Mouse (Mus musculus) adrenal gland, postnatal 10 days (tissue): Measurements from ENCODE around the gene Hoxd12. TPM values are rescaled to one million over a fixed set of nuclear protein-coding genes. Genes with fewer than 3 reads are reported as not detected.

Experiments used
- DNase-seq: peaks from one replicate; pipeline ENCODE4 v3.0.0; 2021; ENCODE audit warnings: mixed read lengths
- total RNA-seq, 2 experiments: library from RNA; stranded (reverse); gene quantifications; 2 replicates each; pipeline ENCODE4 v1.2.3; 2021

Hoxd12 gene
- total RNA-seq, 2 experiments from 2014 or later = not detected

DNA sequence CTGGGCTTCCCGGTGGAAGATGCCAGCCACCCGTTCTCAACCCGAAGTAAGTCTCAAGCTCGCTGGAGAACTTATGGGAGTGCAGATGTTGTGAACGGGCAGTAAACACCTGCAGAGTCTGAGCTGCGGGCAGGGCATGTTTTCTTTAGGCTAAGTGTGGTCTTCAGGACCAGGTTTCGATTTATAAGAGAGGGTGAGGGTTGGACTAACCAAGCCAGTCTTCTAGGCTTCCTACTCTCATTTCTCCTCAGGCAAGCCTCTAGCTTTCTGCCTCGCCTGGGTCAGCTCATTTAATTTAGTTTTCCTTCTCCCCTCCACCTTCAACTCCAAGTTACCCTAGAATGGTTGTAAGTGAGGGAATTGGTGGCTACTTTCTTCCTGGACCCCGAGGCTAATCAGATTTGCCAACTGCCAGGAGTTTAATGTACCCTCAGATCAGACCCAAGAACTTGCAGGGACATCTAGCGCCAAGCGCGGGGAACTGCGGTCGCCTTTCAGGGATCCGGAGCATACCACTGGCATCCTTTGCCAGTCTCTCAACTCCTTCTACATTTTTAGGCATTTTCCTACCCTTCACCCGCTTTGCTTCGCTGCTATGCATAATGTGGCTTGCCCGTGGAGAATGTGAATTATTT, 11.4 kb upstream of the Hoxd12 start:
- DNase-seq = peak; percentile 62

DNA sequence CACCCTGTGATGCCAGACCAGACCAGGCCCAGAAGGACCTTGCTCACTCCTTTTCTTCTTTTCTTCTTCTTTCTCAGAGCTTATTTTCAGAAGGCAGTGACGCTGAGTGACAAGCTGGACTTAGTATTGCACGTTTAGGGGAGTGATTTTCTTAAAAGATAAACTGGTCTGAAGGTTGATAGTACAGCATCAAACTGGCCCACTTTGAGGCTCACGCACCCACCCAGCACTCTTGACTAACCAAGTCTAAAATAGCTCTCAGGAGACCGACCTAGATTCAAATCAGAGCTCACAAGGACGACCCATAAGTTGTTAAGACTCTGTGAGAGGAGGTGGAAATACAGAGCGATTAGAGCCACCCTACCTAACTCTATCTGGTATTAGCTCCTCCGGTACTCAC, 8.4 kb upstream of the Hoxd12 start:
- DNase-seq = no peak

DNA sequence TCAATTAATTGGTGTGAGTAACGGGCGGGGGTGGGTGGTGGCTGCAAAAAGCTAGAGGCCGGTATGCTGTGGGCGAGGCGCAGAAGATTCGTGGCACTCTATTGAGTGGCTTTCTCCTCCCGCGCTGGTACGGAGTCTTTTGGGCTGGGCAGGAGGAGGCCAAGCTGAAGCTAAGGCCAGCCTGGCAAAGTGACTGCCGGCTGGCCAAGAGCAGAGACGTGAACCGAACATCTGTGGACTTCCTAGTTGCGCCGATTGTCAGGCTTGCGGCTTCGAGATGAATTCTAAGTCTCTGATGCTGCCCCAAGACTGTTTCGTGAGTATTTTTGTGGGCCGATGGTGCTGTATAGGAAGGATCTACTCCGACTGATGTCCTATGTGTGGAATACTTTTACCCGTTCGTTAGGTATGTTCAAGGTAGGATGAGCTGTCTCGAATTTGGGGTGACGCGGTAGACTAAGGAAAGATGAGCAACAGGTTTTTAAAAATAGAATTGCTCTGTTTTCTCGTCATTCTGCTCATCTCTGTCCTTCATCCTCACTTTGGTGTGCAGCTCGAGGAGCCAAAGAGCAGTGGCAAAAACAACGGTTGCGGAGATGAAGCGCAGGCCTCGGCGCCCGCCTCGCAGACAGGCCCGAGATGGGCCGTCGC, 7.5 kb upstream of the Hoxd12 start:
- no peak for DNase-seq

DNA sequence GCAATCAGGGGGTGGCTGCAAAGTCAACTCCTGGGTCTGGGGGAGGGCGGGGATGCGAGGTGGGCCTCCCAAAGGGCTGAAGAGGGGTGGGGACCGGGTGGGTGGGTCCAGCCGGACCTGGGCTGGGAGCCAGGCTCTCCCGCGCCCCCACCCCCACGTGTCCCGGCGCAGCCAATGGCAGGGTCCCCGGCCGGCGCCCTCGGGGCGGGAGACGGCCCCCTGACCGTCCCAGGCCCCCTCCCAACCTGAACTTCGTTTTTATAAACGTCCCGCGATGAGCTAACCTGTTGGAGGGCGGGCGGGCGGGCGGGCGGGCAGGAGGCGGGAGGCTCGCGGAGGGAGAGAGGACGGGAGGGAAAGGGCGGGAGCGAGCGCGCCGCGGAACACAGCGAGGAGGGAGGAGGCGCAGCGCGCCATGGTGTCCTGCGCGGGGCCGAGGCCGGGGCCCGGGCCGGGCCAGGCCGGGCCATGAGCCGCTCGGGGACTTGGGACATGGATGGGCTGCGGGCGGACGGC, 6.9 kb upstream of the Hoxd12 start, which contains the start of gene Hoxd13:
Hoxd13 (plus strand) TSS at position 469 of the 516 bp plus-strand sequence.
- DNase-seq = no peak

DNA sequence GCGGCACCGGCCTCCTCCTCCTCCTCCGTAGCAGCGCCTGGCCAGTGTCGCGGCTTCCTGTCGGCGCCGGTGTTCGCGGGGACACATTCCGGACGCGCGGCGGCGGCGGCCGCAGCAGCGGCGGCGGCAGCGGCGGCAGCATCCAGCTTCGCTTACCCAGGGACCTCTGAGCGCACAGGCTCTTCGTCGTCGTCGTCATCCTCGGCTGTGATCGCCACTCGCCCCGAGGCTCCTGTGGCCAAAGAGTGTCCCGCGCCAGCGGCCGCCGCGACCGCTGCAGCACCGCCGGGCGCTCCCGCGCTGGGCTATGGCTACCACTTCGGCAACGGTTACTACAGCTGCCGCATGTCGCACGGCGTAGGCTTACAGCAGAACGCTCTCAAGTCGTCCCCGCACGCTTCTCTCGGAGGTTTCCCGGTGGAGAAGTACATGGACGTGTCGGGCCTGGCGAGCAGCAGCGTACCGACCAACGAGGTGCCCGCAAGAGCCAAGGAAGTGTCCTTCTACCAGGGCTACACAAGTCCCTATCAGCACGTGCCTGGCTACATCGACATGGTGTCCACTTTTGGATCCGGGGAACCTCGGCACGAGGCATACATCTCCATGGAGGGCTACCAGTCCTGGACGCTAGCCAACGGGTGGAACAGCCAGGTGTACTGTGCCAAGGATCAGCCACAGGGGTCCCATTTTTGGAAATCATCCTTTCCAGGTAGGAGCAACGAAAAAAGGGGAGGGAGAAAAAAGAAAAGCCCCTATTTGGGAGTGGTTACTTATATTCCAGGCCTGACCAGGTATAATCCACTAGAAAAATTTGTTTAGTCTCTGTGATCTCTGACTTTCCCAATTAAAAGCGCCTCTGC, 6.2 kb upstream of the Hoxd12 start:
- no peak for DNase-seq

DNA sequence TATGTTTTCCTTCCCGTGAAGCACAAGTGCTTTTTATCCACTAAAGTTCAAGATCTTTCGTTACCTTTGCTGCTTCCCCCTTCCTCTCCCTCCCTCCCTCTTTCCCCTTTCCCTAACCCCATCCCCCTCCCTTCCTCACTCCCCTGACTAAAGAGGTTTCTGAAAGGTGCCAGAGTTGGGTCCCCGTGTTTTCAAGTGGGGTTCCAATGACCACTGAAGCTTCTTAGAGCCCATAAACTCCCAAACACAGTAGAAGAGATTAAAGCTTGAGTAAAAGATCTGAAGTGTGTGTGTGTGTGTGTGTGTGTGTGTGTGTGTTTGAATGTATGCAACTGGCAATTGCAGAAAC, 5.6 kb upstream of the Hoxd12 start:
- no peak for DNase-seq

DNA sequence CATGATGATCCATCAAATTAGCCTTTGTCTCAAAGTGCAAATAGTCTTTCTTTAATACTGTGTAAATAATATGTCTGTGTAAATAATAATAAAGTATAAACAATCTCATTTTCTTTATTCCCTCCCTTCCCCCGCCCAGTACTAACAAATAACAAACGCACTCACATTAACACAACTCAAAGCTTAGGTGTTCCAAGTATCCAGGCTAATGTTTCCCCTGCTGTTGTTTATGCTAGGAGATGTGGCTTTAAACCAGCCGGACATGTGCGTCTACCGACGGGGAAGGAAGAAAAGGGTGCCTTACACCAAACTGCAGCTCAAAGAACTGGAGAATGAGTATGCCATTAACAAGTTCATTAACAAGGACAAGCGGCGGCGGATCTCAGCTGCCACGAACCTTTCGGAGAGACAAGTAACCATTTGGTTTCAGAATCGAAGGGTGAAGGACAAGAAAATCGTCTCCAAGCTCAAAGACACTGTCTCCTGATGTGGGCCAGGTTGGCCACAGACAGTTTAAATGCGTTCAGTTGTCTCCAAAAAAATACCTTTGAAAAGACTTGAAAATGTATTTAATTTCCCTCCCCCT, 5.1 kb upstream of the Hoxd12 start:
- DNase-seq = no peak

DNA sequence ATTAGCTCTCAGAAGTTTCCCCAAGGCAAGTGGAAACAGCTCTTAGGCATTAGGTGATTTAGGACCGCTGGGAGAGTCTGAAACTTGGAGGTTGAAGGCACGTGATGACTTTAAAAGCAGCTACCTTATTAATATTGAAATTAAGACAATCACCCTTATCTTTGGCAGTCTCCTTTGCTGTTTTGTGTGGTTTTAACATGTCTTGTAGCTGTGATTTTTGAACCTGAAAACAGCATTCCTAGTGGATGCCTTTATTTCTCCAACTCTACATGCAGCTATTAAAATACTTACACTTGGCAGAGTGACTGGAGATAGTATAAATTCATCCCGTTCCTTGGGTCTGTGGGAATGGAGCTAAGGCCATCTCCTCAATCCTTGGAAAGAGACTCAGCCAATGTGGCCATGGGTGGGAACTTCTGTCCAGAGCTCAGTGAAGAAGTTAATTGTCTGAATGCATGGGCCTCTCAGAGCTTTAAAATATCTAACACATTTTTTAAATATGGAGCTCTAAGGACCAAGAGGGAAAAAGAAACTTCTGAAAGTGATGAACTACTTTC, 4.1 kb upstream of the Hoxd12 start:
- no peak for DNase-seq

DNA sequence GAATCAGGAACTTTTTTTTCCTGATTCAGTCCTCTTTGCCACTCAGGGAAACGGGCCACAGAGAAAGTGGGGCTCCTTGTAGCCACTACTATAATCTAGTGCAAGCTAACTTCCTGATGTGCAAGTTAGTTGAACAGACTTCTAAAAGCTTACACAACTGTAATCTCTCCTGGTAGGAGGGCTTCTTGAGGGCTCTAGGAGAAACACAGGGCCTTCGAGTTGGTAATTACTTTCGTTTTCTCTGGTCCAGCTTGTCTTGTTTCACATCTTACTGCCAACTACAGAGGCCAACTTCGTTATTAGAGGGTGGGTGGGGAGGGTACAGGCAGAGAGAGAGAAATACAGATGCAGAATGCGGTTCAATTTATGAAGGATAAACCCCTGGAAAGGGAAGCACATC, 3.0 kb upstream of the Hoxd12 start:
- DNase-seq = no peak

DNA sequence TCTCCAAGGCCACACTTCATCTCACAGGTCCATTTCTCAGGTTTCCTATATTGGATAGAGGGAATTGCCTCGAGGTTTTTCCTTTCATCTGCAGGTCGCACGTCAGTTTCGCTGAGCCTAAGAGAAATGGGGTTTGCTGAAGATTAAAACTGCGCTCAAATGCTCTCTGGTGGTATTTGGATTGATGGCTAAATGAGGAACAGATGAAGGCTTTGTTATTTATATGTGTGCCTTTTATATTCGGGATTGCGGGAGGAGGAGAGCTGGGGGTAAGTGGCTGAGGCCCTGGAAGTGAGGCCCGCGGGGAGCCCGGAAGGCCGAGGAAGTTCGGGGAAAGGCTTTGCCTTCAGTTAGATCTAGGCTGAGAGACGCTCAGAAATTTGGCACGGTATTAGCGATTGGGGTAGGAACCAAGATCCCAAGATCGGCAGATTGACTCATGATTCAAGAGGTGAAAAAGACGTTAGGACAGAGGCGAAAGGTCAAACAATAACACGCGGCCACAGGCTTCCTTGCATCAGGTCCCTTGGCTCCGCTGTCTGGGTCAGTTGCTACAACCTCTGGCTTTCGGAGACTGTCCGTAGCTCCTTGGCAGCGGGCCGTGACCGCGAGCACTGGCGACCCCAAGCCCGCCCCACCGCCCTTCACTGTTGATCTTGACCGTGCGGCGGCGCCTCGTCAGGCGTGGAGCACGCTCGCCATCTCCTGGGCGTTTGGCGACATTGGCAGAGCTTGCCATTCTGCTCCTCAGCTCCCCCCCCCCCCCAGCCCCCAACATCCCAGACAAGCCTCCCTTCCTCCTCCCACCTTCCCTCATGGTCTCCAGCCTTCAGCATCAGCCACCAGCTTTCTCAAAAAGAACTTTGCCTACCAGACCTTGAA, 2.1 kb upstream of the Hoxd12 start:
- peak; percentile 63 for DNase-seq

DNA sequence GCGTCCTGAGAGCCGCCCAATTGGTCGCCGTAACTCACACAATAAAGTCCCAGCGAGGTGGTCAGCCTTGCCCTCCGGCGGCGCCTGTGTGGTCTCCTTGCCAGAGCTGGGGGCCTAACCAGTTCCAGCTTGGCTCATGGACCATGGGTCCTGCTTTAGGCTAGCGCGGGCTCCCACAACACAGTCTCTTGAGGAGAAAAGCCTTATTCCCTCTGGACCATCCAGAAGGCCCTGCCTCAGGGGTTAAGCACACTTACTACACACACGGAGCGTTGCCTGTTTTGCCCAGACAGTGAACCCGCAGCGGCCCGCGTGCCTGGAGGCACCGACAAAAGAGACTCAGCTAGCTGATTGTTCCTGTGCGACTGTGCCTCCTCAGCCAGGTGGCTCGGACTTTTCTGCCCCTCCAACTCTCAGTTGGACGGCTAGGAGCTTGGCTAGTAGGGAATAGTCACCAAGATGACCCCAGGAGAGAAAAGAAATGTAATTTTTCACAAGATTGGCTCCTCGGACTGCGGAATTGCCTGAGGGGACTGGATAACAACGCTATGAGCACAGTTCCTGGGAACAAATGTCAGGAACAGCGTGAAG, 883 bp upstream of the Hoxd12 start:
- DNase-seq = no peak

DNA sequence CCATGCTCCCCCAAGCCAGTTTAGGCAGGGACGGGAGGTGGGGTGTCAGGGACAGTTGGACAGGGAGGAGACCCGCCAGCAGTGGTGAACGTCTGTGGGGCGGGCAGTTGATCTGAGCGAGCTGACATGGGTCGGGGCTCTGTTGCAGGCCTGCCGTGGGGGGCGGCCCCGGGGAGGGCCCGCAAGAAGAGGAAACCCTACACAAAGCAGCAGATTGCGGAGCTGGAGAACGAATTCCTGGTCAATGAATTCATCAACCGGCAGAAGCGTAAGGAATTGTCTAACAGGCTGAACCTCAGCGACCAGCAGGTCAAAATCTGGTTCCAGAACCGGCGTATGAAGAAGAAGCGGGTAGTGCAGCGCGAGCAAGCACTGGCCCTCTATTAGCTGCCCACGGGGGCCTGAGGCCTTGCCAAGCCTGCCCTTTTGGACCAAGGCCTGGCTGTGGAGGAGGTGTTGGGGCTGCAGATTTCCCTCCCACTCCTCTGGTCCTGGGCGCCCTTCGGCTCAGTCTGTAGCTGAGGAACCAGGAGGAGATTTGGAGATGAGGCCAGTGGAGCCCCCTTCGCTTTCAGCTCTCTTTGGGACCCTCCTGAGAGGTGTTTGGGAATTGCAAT, 961 bp downstream of the Hoxd12 start:
- DNase-seq = no peak

DNA sequence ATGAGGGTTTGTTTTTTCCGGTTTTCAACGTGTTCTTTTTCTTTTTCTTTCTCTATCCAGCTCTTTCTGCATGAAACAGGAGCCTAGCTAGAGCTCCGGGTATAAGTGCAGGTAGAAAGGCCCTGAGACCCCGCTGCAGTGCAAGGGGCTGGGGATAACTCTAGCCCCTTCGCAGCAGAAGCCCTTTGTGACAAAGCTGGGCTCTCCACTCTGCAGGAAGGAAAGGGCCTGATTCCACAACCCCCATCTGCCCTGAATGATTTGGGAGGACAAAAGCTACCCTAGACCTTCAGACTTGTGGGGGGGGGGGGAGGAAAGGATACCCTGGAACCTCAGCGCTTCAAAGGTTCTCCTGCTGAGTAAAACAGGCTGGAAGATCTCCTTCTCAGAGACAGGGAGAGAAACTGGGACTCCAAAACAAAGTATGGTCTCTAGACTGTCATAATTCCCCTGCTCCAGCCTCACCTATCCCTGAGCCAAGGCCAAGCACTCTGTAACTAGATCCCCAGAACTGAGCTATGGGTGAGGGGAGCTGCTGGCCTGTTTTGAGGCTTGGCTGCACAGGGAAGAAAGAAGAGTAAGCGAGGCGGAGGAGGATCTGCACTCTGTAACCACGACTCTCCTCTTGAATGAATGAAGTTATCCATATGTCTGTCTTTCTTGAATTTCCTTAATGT, 1.7 kb downstream of the Hoxd12 start:
- no peak for DNase-seq

DNA sequence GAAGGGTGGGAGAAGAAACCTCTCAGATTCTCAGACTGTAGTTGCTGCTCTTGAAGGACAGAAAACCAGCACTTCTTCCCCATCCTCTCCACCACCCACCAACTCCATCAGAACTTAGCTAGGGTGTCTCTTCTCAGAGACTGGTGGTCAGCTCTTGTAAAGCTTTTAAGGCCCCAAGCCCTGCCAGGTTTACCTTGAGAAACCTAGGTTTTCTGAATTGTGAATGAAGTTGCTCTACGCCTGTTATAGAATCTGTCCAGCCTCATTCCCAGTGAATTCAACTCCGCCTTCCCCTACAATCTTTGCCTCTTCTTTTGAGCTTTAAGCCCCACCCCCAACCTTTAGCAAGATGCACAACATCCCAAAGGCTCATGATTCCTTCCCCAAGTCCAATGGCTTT, 2.3 kb downstream of the Hoxd12 start:
- no peak for DNase-seq

DNA sequence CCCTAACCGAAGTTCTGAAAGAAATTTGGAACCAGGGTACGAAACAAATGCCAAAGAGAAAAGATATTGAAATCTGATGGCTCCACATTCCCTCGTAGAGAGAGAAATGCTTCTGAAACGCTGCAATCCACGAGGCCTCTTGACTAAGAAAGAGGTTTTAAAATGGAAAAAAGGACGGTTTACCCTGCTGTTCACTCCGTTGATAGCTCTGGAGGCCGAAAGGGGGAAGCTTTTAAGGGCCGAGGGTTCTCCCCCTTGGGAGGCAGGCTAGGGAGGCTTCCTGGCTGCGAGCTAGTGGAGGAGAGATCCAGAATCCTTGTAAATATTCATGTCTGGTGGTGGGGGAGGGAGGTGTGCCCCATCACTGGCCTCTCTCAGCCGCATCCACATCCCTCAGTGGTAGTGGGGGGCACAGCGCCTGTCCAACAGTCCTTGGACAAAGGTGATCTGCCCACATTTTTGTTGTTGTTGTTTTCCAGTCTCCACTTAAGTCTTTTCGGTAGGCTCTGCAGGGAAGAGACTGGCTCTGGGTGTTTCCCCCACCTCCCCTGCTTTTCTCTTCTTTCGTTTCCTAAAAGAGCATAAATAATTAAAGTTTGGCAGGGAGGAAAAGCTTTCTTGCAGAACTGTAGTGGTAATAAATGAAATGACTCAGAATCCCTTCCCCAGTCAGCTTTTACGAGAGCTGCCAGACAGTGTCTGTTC, 4.2 kb downstream of the Hoxd12 start, which contains the start of gene Hoxd11:
Hoxd11 (plus strand) TSS at position 667 of the 705 bp plus-strand sequence.
- no peak for DNase-seq

DNA sequence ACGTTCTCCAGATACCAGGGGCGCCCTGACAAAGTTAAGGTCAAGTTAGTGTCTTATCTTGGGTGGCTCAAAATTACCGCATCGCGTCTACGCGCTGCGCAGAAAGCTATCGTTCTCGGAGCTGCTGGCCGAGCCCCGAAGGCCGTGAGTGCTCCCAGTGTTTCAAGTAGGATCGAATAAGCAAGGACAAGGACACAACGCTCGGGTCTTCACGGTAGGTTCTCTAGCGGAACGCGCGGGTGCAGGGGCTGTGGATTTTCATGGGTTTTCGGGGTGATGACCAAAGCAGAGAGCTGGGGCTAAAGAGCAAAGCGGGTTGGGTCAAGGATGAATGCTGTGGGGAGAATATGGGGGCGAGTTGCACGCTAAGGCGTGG, 4.8 kb downstream of the Hoxd12 start:
- no peak for DNase-seq

DNA sequence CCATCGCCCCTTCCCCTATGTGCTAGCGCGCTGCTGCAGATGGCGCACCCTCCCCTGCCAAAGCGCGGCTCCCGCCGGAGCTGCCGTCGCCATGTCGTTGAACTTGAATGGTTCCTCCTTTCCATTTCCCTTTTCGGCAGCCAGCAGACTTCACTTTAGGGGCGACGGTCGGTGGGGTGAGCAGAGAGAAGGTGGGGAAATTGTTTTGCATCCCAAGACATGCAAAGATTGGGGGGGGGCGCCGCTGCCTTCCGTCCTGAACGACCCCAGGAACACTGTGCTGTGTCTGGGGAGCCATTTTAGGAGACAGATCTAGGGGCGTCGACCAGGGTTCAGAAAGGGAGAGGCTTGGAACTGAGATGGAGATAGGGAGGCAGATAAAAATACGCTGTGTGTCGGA, 5.2 kb downstream of the Hoxd12 start:
- no peak for DNase-seq

DNA sequence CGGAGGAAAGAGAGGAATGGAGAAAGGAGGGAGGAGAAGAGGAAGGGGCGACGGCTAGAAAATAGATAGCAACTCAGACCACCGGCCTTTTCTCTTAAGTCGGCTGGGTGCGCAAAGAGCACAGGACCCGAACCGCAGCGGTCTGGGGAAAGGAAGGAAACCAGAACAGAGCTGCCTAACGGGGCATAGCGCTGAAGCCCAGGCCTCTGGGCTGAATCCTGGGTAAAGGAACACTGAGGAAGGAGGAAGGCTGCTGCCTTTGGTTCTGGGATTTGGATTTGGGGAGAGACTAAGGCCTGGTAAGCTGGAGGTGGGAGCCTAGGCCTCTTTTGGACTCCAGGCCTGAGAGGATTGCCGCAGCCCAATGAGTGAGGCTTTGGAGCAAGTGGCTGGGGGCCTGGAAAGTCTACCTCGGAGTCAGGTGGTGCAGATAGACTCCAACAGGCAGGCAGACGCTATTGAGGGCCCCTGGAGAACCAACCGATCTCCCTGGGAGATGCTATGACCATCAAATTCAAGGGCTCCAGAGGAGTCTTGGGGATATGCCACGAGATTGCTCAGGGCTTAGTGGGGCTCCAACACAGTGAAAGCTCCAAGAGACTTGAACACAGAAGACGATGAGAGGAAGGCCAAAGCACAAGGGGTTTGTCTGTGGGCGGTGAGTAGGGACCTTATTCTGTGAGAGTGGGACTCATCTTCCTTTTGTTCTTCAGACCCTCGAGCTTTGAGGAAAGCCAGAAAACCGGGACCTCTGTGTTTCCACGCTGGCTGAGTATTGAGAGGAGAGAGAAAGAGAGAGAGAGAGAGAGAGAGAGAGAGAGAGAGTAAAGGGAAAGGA, 6.0 kb downstream of the Hoxd12 start:
- no peak for DNase-seq
